Mouse (Mus musculus) heart, embryonic 15.5 days (tissue): ENCODE measurements around the gene Plxnb1. TPM values are rescaled to one million over a fixed set of nuclear protein-coding genes. Genes with fewer than 3 reads are reported as not detected.

Experiments
- ATAC-seq: fragments of 200-750 bp; cut with Nextera tagmentation; replicated peaks from 2 replicates; pipeline ENCODE4 v1.8.0; 2017; ENCODE audit warnings: low read depth, moderate TSS enrichment; ENCODE audit not compliant: insufficient number of reproducible peaks, insufficient read depth, low FRiP score
- H3K27ac ChIP-seq: fragments of 300-500 bp; sonication (generic); 2 replicates; pipeline ENCODE4 v1.5.1; 2015; ENCODE audit warnings: mild to moderate bottlenecking, inconsistent platforms
- H3K27me3 ChIP-seq: fragments of 300-500 bp; sonication (generic); 2 replicates; pipeline ENCODE4 v1.6.1; 2015; ENCODE audit warnings: inconsistent platforms
- H3K36me3 ChIP-seq: fragments of 300-500 bp; sonication (generic); 2 replicates; pipeline ENCODE4 v1.6.1; 2015; ENCODE audit warnings: mild to moderate bottlenecking, inconsistent platforms
- H3K4me1 ChIP-seq: fragments of 300-500 bp; sonication (generic); replicated peaks from 2 replicates; pipeline ENCODE4 v1.6.1; 2015; ENCODE audit warnings: inconsistent platforms
- H3K4me2 ChIP-seq: fragments of 300-500 bp; sonication (generic); 2 replicates; pipeline ENCODE4 v1.6.1; 2015; ENCODE audit warnings: inconsistent platforms, mild to moderate bottlenecking, moderate library complexity
- H3K4me3 ChIP-seq: fragments of 300-500 bp; sonication (generic); 2 replicates; pipeline ENCODE4 v1.5.1; 2015; ENCODE audit warnings: mild to moderate bottlenecking, inconsistent platforms
- H3K9ac ChIP-seq: fragments of 300-500 bp; sonication (generic); 2 replicates; pipeline ENCODE4 v1.6.1; 2015; ENCODE audit warnings: mild to moderate bottlenecking, inconsistent platforms
- H3K9me3 ChIP-seq: fragments of 300-500 bp; sonication (generic); replicated peaks from 2 replicates; pipeline ENCODE4 v1.6.1; 2016; ENCODE audit warnings: inconsistent platforms
- WGBS: fragments of 180-500 bp; shearing (Covaris S2); methylation state at CpG from one replicate; pipeline ENCODE4 v1.1.7; 2015; ENCODE audit warnings: mixed read lengths; 5-methylcytosine and 5-hydroxymethylcytosine counted together
- polyA plus RNA-seq: library from polyadenylated mRNA; unstranded; fragments of >200 nt; fragmentation: Nextera tagmentation; extraction: Ambion mirVana; gene quantifications from 2 replicates; pipeline ENCODE4 v1.2.1, GENCODE M21; 2015

The Plxnb1 gene
- polyA plus RNA-seq: 6.3 and 10.3 TPM in 2 replicates

- Histone ChIP-seq H3K36me3 (peaks cover 14% of the 10 kb centered on the region), H3K4me2 (peak within 1 kb of the TSS; percentile 82), H3K27ac (peak within 1 kb of the TSS; percentile 98), H3K4me1 (peaks cover 58% of the 10 kb centered on the region), H3K27me3 (no peaks in the 10 kb centered on the region), H3K9ac (peak within 1 kb of the TSS; percentile 84), H3K9me3 (no peaks in the 10 kb centered on the region), H3K4me3 (peak within 1 kb of the TSS; percentile 76)
- under 1% methylated on average over 98 of the region's 102 CpGs for WGBS
- peak; percentile 28 for ATAC-seq
Measured at GRCm38 (mm10) chr9:109095137-109095982, at the start of gene Plxnb1. Plxnb1 (plus strand) TSS chr9:109095389.

- ATAC-seq: no peak
- Histone ChIP-seq H3K9me3 (no peaks in the 10 kb centered on the region), H3K27ac (no peak overlapping the region), H3K4me2 (no peak overlapping the region), H3K27me3 (no peaks in the 10 kb centered on the region), H3K4me1 (peaks cover 5% of the 10 kb centered on the region), H3K4me3 (no peak overlapping the region), H3K9ac (no peak overlapping the region), H3K36me3 (peaks cover 5% of the 10 kb centered on the region; the same call in 1 of the 2 replicates)
- 33% methylated on average over 5 of the region's 5 CpGs for whole genome bisulfite sequencing
Measured at GRCm38 (mm10) chr9:109046306-109046705, 48.9 kb upstream of the Plxnb1 start.

GRCm38 (mm10) chr9:109049316-109049715 is 45.9 kb upstream of the Plxnb1 start:
- ATAC-seq: no peak
- Histone ChIP-seq H3K4me2 (no peak overlapping the region), H3K9ac (no peak overlapping the region), H3K4me3 (no peak overlapping the region), H3K9me3 (no peaks in the 10 kb centered on the region), H3K27me3 (no peaks in the 10 kb centered on the region), H3K36me3 (peaks cover 3% of the 10 kb centered on the region; the same call in 1 of the 2 replicates), H3K4me1 (peaks cover under 1% of the 10 kb centered on the region), H3K27ac (no peak overlapping the region)
- WGBS: 81% methylated on average over 7 of the region's 7 CpGs

DNA sequence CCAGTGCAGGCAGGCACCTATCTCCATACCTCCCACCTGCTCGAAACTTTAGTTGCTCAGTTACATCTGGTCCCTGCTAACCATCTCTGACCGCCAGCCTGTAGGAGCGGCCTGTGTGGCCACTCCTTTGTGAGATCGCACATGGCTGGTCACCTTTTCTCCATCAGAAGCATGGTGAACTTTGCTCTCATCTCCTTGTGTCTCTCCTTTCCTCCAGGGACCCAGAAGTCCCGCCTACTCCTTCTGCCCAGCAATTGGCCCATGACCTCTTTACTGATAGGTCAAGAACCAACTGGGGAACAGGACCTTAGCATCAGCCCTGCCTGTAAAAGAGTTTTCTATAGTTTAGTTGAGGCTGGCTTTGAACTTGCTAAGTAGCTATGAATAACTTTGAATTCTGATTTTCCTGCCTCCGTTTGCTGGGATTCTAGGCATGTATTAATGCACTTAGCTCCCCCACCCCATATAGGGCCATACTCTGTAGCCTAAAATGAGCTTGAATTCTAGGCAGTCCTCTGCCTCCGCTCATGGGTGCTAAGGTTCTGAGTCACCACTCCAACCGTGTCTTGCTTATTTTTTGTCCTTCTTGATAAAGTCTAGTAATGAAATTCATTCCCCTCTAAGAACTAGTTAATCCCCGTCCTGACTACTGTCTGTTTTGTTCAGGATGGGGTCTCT is 45.1 kb upstream of the Plxnb1 start:
- no peak overlapping the region for H3K27ac ChIP-seq
- H3K36me3 ChIP-seq: no peaks in the 10 kb centered on the region
- no peak overlapping the region for H3K4me2 ChIP-seq
- ATAC-seq: no peak
- H3K27me3 ChIP-seq: no peaks in the 10 kb centered on the region
- no peak overlapping the region for H3K4me3 ChIP-seq
- 80% methylated on average over 9 of the region's 9 CpGs for WGBS
- H3K9ac ChIP-seq: no peak overlapping the region
- H3K4me1 ChIP-seq: peaks cover 9% of the 10 kb centered on the region
- no peaks in the 10 kb centered on the region for H3K9me3 ChIP-seq

DNA sequence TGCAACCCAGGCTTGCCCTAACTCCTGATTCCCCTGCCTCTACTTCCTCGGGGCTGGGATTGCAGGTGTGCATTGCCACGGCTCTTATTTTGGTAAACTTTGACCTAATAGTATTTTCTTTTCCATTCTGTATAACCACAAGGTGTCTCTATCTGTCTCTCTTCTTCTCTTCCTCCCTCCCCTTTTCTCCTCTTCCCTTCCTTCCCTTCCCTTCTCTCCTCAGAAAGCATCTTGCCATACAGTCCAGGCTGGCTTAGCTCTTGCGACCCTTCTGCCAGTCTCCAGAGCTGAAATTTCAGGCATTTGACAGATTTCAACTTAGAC is 44.6 kb upstream of the Plxnb1 start:
- Histone ChIP-seq H3K27ac (no peak overlapping the region), H3K9me3 (no peaks in the 10 kb centered on the region), H3K36me3 (no peaks in the 10 kb centered on the region), H3K27me3 (no peaks in the 10 kb centered on the region), H3K4me2 (no peak overlapping the region), H3K4me1 (peaks cover 14% of the 10 kb centered on the region), H3K4me3 (no peak overlapping the region), H3K9ac (no peak overlapping the region)
- 64% methylated on average over 3 of the region's 3 CpGs for WGBS
- no peak for ATAC-seq

GRCm38 (mm10) chr9:109051011-109051501 is 44.1 kb upstream of the Plxnb1 start:
- H3K9ac ChIP-seq: no peak overlapping the region
- 84% methylated on average over 13 of the region's 13 CpGs for WGBS
- no peaks in the 10 kb centered on the region for H3K36me3 ChIP-seq
- no peaks in the 10 kb centered on the region for H3K27me3 ChIP-seq
- H3K4me3 ChIP-seq: no peak overlapping the region; the same call in 1 of the 2 replicates
- H3K4me1 ChIP-seq: peaks cover 14% of the 10 kb centered on the region
- no peak overlapping the region for H3K4me2 ChIP-seq
- no peak overlapping the region for H3K27ac ChIP-seq
- no peaks in the 10 kb centered on the region for H3K9me3 ChIP-seq
- ATAC-seq: no peak

DNA sequence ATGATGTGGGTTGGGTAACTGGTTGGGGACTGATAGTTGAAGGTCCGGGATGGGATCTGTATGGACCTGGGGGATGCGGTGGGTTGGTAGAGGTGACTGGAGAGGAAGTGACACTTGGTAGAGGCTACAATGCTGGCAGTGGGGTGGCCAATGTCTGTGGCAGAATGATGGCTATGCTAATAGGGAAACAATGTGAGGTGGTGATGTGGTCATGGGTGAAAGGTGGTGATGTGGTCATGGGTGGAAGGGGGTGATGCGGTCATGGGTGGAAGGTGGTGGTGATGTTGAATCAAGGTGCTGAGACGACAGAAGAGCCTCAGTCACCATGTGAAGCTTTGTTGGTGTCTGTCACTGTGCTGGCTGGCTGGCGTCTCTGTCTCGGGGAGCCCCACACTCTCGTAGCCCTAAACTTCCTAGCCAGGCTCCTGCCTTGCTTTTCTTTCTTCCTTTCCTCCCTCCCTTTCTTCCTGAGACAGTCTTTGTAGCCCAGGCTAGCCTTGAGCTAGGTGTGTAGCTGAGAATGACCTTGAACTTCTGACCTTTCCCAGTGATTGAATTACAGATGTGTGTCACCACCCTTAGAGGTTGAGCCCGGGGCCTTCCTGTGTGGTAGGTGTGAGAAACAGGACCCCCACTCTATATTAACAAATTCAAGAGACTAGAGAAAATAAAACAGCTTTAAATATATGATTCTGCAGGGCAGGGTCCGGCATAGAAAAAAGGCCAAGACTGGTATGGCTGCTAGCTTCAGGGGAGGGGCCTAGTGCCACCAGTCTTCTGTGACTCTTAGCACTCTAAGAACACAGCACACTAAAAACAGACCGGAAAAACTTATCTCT is 43.3 kb upstream of the Plxnb1 start:
- H3K4me3 ChIP-seq: no peak overlapping the region
- 86% methylated on average over 10 of the region's 10 CpGs for WGBS
- H3K9ac ChIP-seq: no peak overlapping the region
- no peaks in the 10 kb centered on the region for H3K27me3 ChIP-seq
- no peak for ATAC-seq
- H3K9me3 ChIP-seq: no peaks in the 10 kb centered on the region
- no peaks in the 10 kb centered on the region for H3K36me3 ChIP-seq
- no peak overlapping the region for H3K27ac ChIP-seq
- peaks cover 14% of the 10 kb centered on the region for H3K4me1 ChIP-seq
- H3K4me2 ChIP-seq: no peak overlapping the region

GRCm38 (mm10) chr9:109052490-109053260 is 42.5 kb upstream of the Plxnb1 start:
- Histone ChIP-seq H3K4me1 (peaks cover 15% of the 10 kb centered on the region), H3K4me2 (no peak overlapping the region), H3K27ac (no peak overlapping the region), H3K9me3 (no peaks in the 10 kb centered on the region), H3K9ac (no peak overlapping the region), H3K4me3 (no peak overlapping the region), H3K36me3 (peaks cover 7% of the 10 kb centered on the region; the same call in 1 of the 2 replicates), H3K27me3 (no peaks in the 10 kb centered on the region)
- 87% methylated on average over 9 of the region's 9 CpGs for WGBS
- ATAC-seq: no peak

DNA sequence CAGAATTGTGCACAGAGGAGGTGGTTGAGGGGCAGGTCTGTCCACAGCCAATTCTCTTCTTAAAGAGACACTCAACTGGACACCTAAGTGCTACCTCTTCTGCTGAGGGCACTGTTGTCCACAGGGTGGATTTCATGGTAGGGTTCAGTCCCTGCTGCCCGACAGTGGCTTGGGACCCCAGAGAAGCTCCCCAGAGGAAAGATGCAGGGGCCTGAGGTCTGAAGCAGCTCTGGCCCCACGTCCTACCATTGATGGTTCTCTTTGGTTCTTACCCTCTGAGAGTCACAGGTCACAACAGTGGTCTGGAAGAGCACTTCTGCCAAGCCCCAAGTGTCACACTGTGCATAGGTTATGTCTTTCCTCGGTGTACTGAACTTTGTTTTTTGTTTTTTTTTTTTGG is 41.8 kb upstream of the Plxnb1 start:
- Histone ChIP-seq H3K4me2 (no peak overlapping the region), H3K4me3 (no peak overlapping the region), H3K36me3 (peaks cover 14% of the 10 kb centered on the region), H3K27me3 (no peaks in the 10 kb centered on the region), H3K9me3 (no peaks in the 10 kb centered on the region), H3K4me1 (peaks cover 21% of the 10 kb centered on the region), H3K9ac (no peak overlapping the region), H3K27ac (no peak overlapping the region)
- WGBS: 75% methylated on average over 3 of the region's 3 CpGs
- no peak for ATAC-seq

DNA sequence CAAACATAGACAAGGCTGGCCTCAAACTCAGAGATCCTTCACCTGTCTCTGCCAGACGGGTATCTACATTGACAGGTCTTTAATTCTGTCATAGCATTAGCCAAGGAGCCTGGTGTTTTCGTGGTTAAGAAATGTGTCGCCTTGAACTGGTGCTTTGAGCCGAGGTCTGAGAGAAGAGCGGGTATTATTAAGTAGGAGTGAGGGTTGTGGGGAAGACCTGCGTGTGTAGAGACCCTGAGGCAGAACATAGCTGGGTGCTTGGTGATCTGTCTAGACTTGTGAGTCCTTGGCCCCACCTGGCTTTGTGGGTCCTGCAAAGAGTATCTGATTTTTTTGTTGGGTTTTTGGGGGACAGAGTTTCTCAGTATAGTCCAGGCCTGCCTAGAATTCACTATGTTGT is 41.3 kb upstream of the Plxnb1 start:
- WGBS: 73% methylated on average over 6 of the region's 6 CpGs
- Histone ChIP-seq H3K36me3 (peaks cover 16% of the 10 kb centered on the region), H3K4me1 (peaks cover 26% of the 10 kb centered on the region), H3K27ac (peak overlapping the region; percentile 79), H3K9me3 (no peaks in the 10 kb centered on the region), H3K27me3 (no peaks in the 10 kb centered on the region), H3K9ac (no peak overlapping the region), H3K4me3 (no peak overlapping the region), H3K4me2 (no peak overlapping the region)
- ATAC-seq: no peak
